Mouse (Mus musculus): ENCODE measurements around the gene Trem2. TPM values are rescaled to one million over a fixed set of nuclear protein-coding genes. Genes with fewer than 3 reads are reported as not detected.
"Not testable (repeated sequence)": the region's sequence is repeated elsewhere in the genome, so short reads cannot be mapped to it uniquely, and the experiment has no call there.

Gene Trem2
- polyA plus RNA-seq, 1 experiment from 2014 or later = 4.1 TPM

GRCm38 (mm10) chr17:48325638-48326037, 20.6 kb upstream of the Trem2 start:
- Histone ChIP-seq H3K9ac (replicated peaks) (no peak overlapping the region), H3K4me1 (no peaks in the 10 kb centered on the region), H3K27me3 (no peaks in the 10 kb centered on the region), H3K27ac (replicated peaks) (no peak overlapping the region), H3K9me3 (no peaks in the 10 kb centered on the region), H3K4me3 (no peak overlapping the region), H3K4me2 (replicated peaks) (no peak overlapping the region), H3K36me3 (no peaks in the 10 kb centered on the region)
- 86% methylated on average over 11 of the region's 11 CpGs for WGBS
- no peak for ATAC-seq (ENCODE audit: low FRiP score, low read depth)

- no peaks in the 10 kb centered on the region for H3K4me1 ChIP-seq
These were observed 19.5 kb upstream of the Trem2 start for GRCm38 (mm10) chr17:48326656-48327055.

GRCm38 (mm10) chr17:48332524-48332923, 13.7 kb upstream of the Trem2 start:
- Histone ChIP-seq H3K27me3 (no peaks in the 10 kb centered on the region), H3K27ac (replicated peaks) (no peak overlapping the region), H3K9ac (replicated peaks) (no peak overlapping the region), H3K4me3 (no peak overlapping the region), H3K4me1 (no peaks in the 10 kb centered on the region), H3K9me3 (no peaks in the 10 kb centered on the region), H3K36me3 (no peaks in the 10 kb centered on the region), H3K4me2 (replicated peaks) (no peak overlapping the region)
- 91% methylated on average over 2 of the region's 2 CpGs for WGBS
- ATAC-seq (ENCODE audit: low FRiP score, low read depth) = no peak

More at GRCm38 (mm10) chr17:48326656-48327055, 19.5 kb upstream of the Trem2 start:
- Histone ChIP-seq H3K9ac (replicated peaks) (no peak overlapping the region), H3K9me3 (no peaks in the 10 kb centered on the region), H3K4me2 (replicated peaks) (no peak overlapping the region), H3K4me3 (no peak overlapping the region), H3K36me3 (no peaks in the 10 kb centered on the region), H3K27ac (replicated peaks) (no peak overlapping the region), H3K27me3 (no peaks in the 10 kb centered on the region)
- ATAC-seq (ENCODE audit: low FRiP score, low read depth) = no peak
- 81% methylated on average over 4 of the region's 4 CpGs for WGBS

GRCm38 (mm10) chr17:48334186-48334585, 12.0 kb upstream of the Trem2 start:
- H3K4me1 ChIP-seq = no peaks in the 10 kb centered on the region
- H3K27me3 ChIP-seq = no peaks in the 10 kb centered on the region
- no peaks in the 10 kb centered on the region for H3K36me3 ChIP-seq
- no peaks in the 10 kb centered on the region for H3K9me3 ChIP-seq
- no peak overlapping the region for H3K4me3 ChIP-seq
- H3K9ac ChIP-seq (replicated peaks) = no peak overlapping the region
- no peak overlapping the region for H3K4me2 ChIP-seq (replicated peaks)
- 81% methylated on average over 4 of the region's 4 CpGs for WGBS
- no peak for ATAC-seq (ENCODE audit: low FRiP score, low read depth)
- no peak overlapping the region for H3K27ac ChIP-seq (replicated peaks)

- H3K27me3 ChIP-seq = no peaks in the 10 kb centered on the region
- no peak for ATAC-seq (ENCODE audit: low FRiP score, low read depth)
- H3K4me3 ChIP-seq = no peak overlapping the region
- H3K4me1 ChIP-seq = 0 out of 2 replicates have a peak, but pooled peaks cover 3% of the 10 kb centered on the region
- H3K4me2 ChIP-seq (replicated peaks) = no peak overlapping the region
- H3K9me3 ChIP-seq = no peaks in the 10 kb centered on the region
- no peaks in the 10 kb centered on the region for H3K36me3 ChIP-seq
- no peak overlapping the region for H3K27ac ChIP-seq (replicated peaks)
- WGBS = under 1% methylated on average over 6 of the region's 6 CpGs
- H3K9ac ChIP-seq (replicated peaks) = no peak overlapping the region
These were observed 9.3 kb upstream of the Trem2 start for GRCm38 (mm10) chr17:48336857-48337256.

- Histone ChIP-seq H3K4me2 (replicated peaks) (no peak overlapping the region), H3K9me3 (no peaks in the 10 kb centered on the region), H3K4me3 (no peak overlapping the region), H3K36me3 (no peaks in the 10 kb centered on the region), H3K27ac (replicated peaks) (no peak overlapping the region), H3K9ac (replicated peaks) (no peak overlapping the region), H3K27me3 (no peaks in the 10 kb centered on the region), H3K4me1 (0 out of 2 replicates have a peak, but pooled peaks cover 3% of the 10 kb centered on the region)
- ATAC-seq (ENCODE audit: low FRiP score, low read depth) = no peak
- WGBS = 82% methylated on average over 1 of the region's 1 CpGs
These were observed 5.9 kb upstream of the Trem2 start for GRCm38 (mm10) chr17:48340267-48340666.

GRCm38 (mm10) chr17:48341947-48342346, 4.3 kb upstream of the Trem2 start:
- 84% methylated on average over 3 of the region's 3 CpGs for WGBS
- H3K4me1 ChIP-seq = 0 out of 2 replicates have a peak, but pooled peaks cover 3% of the 10 kb centered on the region
- H3K4me3 ChIP-seq = no peak overlapping the region
- no peaks in the 10 kb centered on the region for H3K36me3 ChIP-seq
- no peak overlapping the region for H3K9ac ChIP-seq (replicated peaks)
- no peak for ATAC-seq (ENCODE audit: low FRiP score, low read depth)
- no peaks in the 10 kb centered on the region for H3K9me3 ChIP-seq
- no peaks in the 10 kb centered on the region for H3K27me3 ChIP-seq
- no peak overlapping the region for H3K27ac ChIP-seq (replicated peaks)
- no peak overlapping the region for H3K4me2 ChIP-seq (replicated peaks)

GRCm38 (mm10) chr17:48343065-48343464, 3.1 kb upstream of the Trem2 start:
- no peak for ATAC-seq (ENCODE audit: low FRiP score, low read depth)
- 92% methylated on average over 2 of the region's 2 CpGs for WGBS

GRCm38 (mm10) chr17:48345824-48346223, 377 bp upstream of the Trem2 start:
- no peak for ATAC-seq (ENCODE audit: low FRiP score, low read depth)
- no peaks in the 10 kb centered on the region for H3K36me3 ChIP-seq
- H3K4me1 ChIP-seq = no peaks in the 10 kb centered on the region
- H3K4me2 ChIP-seq (replicated peaks) = no peak overlapping the region
- WGBS = 87% methylated on average over 4 of the region's 4 CpGs
- no peaks in the 10 kb centered on the region for H3K9me3 ChIP-seq
- no peak overlapping the region for H3K4me3 ChIP-seq
- H3K9ac ChIP-seq (replicated peaks) = no peak overlapping the region
- no peaks in the 10 kb centered on the region for H3K27me3 ChIP-seq
- H3K27ac ChIP-seq (replicated peaks) = no peak overlapping the region

More at GRCm38 (mm10) chr17:48343065-48343464, 3.1 kb upstream of the Trem2 start:
- Histone ChIP-seq H3K9ac (replicated peaks) (no peak overlapping the region), H3K4me1 (0 out of 2 replicates have a peak, but pooled peaks cover 3% of the 10 kb centered on the region), H3K27ac (replicated peaks) (no peak overlapping the region), H3K4me2 (replicated peaks) (no peak overlapping the region), H3K4me3 (no peak overlapping the region), H3K9me3 (no peaks in the 10 kb centered on the region), H3K36me3 (no peaks in the 10 kb centered on the region), H3K27me3 (no peaks in the 10 kb centered on the region)

- no peak overlapping the region for H3K4me3 ChIP-seq
- no peak overlapping the region for H3K9ac ChIP-seq (replicated peaks)
- ATAC-seq (ENCODE audit: low FRiP score, low read depth) = no peak
- no peak overlapping the region for H3K4me2 ChIP-seq (replicated peaks)
- no peaks in the 10 kb centered on the region for H3K36me3 ChIP-seq
- WGBS = 69% methylated on average over 4 of the region's 4 CpGs
- no peaks in the 10 kb centered on the region for H3K27me3 ChIP-seq
- H3K4me1 ChIP-seq = no peaks in the 10 kb centered on the region
- H3K9me3 ChIP-seq = no peaks in the 10 kb centered on the region
- no peak overlapping the region for H3K27ac ChIP-seq (replicated peaks)
These were observed 633 bp downstream of the Trem2 start for GRCm38 (mm10) chr17:48346834-48347233.

- H3K27me3 ChIP-seq = no peaks in the 10 kb centered on the region
- no peak overlapping the region for H3K27ac ChIP-seq (replicated peaks)
- H3K4me2 ChIP-seq (replicated peaks) = no peak overlapping the region
- no peak for ATAC-seq (ENCODE audit: low FRiP score, low read depth)
- H3K4me1 ChIP-seq = no peaks in the 10 kb centered on the region
- no peak overlapping the region for H3K4me3 ChIP-seq
- H3K36me3 ChIP-seq = no peaks in the 10 kb centered on the region
- no peak overlapping the region for H3K9ac ChIP-seq (replicated peaks)
- no peaks in the 10 kb centered on the region for H3K9me3 ChIP-seq
- 75% methylated on average over 2 of the region's 2 CpGs for WGBS
These were observed 1.1 kb downstream of the Trem2 start for GRCm38 (mm10) chr17:48347287-48347686.

- WGBS = 68% methylated on average over 5 of the region's 5 CpGs
- H3K27ac ChIP-seq (replicated peaks) = no peak overlapping the region
These were observed 4.5 kb downstream of the Trem2 start for GRCm38 (mm10) chr17:48350681-48351193.

GRCm38 (mm10) chr17:48352976-48353375, 6.8 kb downstream of the Trem2 start:
- H3K9me3 ChIP-seq; H3K4me2 ChIP-seq (replicated peaks); H3K9ac ChIP-seq (replicated peaks); H3K27ac ChIP-seq (replicated peaks); ATAC-seq (ENCODE audit: low FRiP score, low read depth); H3K36me3 ChIP-seq; H3K27me3 ChIP-seq; H3K4me1 ChIP-seq; H3K4me3 ChIP-seq: not testable (repeated sequence)
- WGBS = 73% methylated on average over 7 of the region's 7 CpGs

More at GRCm38 (mm10) chr17:48350681-48351193, 4.5 kb downstream of the Trem2 start:
- H3K4me1 ChIP-seq = no peaks in the 10 kb centered on the region
- H3K4me3 ChIP-seq = no peak overlapping the region
- no peak for ATAC-seq (ENCODE audit: low FRiP score, low read depth)
- no peaks in the 10 kb centered on the region for H3K9me3 ChIP-seq
- no peaks in the 10 kb centered on the region for H3K27me3 ChIP-seq
- no peaks in the 10 kb centered on the region for H3K36me3 ChIP-seq
- no peak overlapping the region for H3K4me2 ChIP-seq (replicated peaks)
- H3K9ac ChIP-seq (replicated peaks) = no peak overlapping the region

Measured in midbrain, embryonic 12.5 days (tissue).